Mouse (Mus musculus) spleen, adult 10 weeks (tissue): ENCODE data around the gene Scamp2. TPM values are rescaled to one million over a fixed set of nuclear protein-coding genes. Genes with fewer than 3 reads are reported as not detected.

Experiments used
- polyA plus RNA-seq: library from polyadenylated mRNA; stranded (reverse); fragments of 350-450 nt; fragmentation: Illumina TruSeq; extraction: RNeasy Lipid Tissue Mini Kit (QIAGEN cat#74804); gene quantifications from one replicate; pipeline ENCODE4 v1.2.3, GENCODE M21; 2015; ENCODE audit warnings: low replicate concordance; ENCODE audit not compliant: insufficient read depth

Gene Scamp2
- polyA plus RNA-seq = 64.8 TPM

DNA sequence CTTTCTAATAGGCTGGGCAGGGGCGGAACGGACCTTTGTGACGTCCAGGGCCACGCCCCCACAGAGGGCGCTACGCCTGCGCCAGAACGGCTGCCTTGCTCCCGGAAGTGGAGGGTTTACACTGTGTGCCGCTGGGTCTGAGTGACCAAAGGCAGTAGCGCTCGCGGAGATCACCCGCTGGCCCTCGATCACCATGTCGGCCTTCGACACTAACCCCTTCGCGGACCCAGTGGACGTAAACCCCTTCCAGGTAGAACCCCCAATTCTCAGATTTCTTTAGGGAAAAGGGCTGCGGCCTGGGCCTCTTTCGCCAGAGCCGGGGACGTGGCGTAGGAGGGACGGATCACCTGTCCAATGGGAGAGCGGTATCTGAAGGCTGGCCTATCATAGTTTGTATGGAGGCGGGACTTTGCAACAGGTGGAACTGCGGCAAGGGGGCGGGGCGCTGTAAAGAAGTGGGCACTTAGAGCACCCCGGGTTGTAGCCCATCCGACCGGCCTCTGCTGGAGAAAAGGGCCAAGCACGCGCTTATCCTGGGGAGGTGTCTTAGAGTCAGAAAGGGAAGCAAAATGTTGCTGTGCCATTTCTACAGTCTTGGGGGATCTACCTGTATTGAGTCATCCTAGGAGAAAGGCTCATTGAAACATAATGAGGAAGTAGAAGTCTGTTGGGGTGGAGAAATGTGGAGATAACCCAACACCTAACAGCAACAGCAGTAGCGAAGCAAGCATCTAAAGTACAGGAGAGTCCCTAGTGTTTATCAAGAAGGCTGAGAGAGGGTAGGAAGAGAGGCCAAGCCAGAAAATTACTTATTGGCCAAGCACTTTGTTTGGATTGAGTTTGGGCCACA, at the start of gene Scamp2:
Gene Scamp2, plus strand, starts transcription at position 83 of the 850 bp plus-strand sequence.

GRCm38 (mm10) chr9:57521056-57521911, 39.5 kb upstream of the Scamp2 start, which contains the start of gene Cox5a:
TSS of gene Cox5a (plus strand) at chr9:57521274.

DNA sequence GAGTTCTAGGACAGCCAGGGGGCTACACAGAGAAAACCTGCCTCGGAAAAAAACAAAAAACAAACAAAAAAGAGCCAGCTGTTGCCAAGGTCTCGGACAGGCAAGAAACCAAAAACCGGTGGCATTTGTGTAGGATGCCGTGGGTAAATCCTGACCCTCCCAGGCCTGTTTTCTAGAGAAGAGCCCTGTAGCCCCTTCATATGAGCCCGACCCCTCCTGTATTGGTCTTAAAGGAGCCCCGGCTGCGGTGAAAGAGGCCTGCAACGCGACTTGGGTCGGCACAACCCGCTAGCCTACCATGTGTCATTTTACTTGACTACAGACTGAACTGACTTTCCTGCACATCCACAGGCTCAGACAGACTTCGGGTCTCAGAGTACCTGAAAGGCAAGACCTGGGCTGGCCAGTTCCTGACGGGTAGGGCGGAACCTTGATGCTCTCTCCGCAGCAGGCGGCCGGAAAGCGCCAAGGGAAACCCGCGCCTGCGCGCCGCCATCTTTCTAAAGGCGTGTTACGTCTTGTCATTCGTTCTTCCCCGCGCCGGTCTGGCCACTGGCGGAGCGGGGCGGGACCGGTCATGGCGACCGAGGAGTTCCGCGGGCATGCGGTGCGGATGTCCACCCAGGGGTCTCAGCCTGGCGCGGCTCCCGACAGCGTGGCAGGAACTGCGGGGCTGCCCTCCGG, 23.6 kb upstream of the Scamp2 start, which contains the start of gene Fam219b:
Gene Fam219b, plus strand, starts transcription at position 485 of the 684 bp plus-strand sequence.

GRCm38 (mm10) chr9:57552139-57552887, 8.4 kb upstream of the Scamp2 start, which contains the start of gene Mpi:
TSS of gene Mpi (minus strand) at chr9:57552763.

DNA sequence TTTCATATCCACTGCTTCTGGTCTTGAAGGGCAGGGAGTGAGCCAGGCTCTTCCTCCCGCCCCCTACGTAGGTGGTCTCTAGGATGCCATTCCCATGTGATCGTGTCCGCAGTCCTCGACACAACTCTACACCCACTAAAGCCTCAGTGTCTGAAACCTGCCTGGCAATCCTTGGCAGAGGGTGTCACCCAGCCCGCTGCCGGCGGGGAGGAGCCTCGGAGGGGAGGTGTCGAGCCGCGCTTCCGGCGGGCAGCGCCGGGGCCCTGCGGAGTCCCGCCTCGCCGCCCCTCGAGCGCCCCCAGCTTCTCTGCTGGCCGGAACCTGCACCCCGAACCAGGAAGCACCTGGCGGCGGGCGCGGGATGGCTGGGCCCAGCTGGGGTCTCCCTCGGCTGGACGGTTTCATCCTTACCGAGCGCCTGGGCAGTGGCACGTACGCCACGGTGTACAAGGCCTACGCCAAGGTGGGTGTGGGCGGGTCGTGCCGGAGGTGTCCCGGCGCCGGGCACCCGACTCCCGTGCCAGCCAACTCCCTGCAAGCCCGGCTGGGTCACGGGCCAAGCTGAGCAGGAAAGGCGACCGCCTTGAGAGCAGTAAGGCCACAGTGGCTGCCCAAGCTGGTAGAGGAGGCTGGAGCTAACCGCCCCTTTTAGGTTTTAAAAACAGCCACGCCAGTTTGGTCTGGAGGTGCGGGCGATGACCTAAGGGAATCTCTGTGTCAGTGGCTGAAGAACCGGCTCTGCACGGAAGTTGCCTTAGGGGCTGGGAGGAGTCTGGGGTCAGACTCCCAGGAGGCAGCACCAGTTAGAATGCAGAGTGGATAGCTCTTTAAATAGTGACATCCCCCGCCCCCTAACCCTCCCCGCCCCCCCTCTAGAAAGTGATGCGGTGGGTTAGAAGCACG, 28.7 kb downstream of the Scamp2 start, which contains the start of gene Ulk3:
Gene Ulk3, plus strand, starts transcription at position 229 of the 903 bp plus-strand sequence.

GRCm38 (mm10) chr9:57606139-57606851, 45.6 kb downstream of the Scamp2 start, which contains the start of gene Cplx3:
TSS of gene Cplx3 (minus strand) at chr9:57606281.

DNA sequence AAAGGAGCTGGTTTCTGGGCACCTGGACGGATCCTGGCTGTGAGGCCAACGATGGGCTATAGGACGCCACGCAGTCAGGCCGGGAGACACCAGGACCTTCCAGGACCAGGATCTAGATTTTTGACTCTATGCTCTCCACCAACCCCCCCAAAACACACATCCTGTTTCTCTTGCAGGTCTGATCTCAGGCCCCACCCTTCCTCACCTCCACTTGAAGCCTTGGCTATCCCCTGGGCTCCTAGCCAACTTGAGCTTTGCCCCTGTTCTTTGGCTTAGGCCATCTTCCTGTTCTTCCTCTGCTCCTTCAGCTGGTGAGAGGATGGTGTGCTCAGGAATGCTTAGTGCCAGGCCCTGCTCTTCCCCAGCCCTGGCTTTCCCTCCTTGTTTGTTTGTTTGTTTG, 59.9 kb downstream of the Scamp2 start, which contains the start of gene Lman1l:
Gene Lman1l, minus strand, starts transcription at position 101 of the 400 bp plus-strand sequence.

Other genes with a start within 250 kb of the Scamp2 start
- 76.6 TPM for gene Ppcdc, start 120.8 kb upstream of the Scamp2 start, polyA plus RNA-seq
- gene Scamp5, start 92.9 kb upstream of the Scamp2 start, polyA plus RNA-seq = 9.7 TPM
- not detected for gene Rpp25, start 56.9 kb upstream of the Scamp2 start, polyA plus RNA-seq
- 346 TPM for gene Cox5a, start 39.7 kb upstream of the Scamp2 start, polyA plus RNA-seq
- 22.1 TPM for gene Fam219b, start 23.4 kb upstream of the Scamp2 start, polyA plus RNA-seq
- 18.1 TPM for gene Mpi, start 8.2 kb upstream of the Scamp2 start, polyA plus RNA-seq
- 46.6 TPM for gene Ulk3, start 28.5 kb downstream of the Scamp2 start, polyA plus RNA-seq
- not detected for gene Cplx3, start 45.3 kb downstream of the Scamp2 start, polyA plus RNA-seq
- not detected for gene Lman1l, start 59.8 kb downstream of the Scamp2 start, polyA plus RNA-seq
- 262 TPM for gene Csk, start 92.7 kb downstream of the Scamp2 start, polyA plus RNA-seq
- gene Cyp1a2, start 122.8 kb downstream of the Scamp2 start, polyA plus RNA-seq = not detected
- gene Cyp1a1, start 127.0 kb downstream of the Scamp2 start, polyA plus RNA-seq = 0.30 TPM
- 17.7 TPM for gene Edc3, start 147.6 kb downstream of the Scamp2 start, polyA plus RNA-seq
- 95.7 TPM for gene Clk3, start 204.9 kb downstream of the Scamp2 start, polyA plus RNA-seq